Mouse (Mus musculus) spleen, adult 2 months (tissue): ENCODE data around the gene Cdhr3.

ENCODE experiments used
- CTCF ChIP-seq: fragments of 200-500 bp; IDR thresholded peaks from 2 replicates; pipeline ENCODE4 v1.5.1; 2011; ENCODE audit warnings: mild to moderate bottlenecking, inconsistent platforms; ENCODE audit not compliant: insufficient read depth, insufficient read length, insufficient replicate concordance; ENCODE audit errors: extremely low read depth
- POLR2A ChIP-seq: fragments of 200-500 bp; IDR thresholded peaks from 2 replicates; pipeline ENCODE4 v1.6.1; 2011; ENCODE audit warnings: low read depth, low read length, inconsistent platforms

DNA sequence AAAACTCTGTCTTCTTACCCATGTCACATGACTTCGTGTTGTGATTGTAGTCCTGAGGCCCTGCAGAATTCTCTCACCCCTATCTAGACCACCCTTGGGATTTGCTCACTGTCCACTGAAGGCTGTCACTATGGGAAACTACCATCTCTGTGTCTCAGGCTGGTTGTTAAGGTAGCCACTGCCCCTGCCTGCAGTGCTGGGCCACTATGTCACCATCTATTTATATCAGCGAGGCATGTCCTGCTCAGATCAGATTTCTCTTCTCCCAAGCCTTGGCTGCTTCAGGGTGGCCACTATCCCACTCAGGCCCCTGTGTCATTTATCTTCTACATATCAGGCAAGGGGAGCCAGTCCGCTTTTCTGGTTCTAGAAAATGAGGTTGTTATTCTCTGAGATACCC is 46.4 kb upstream of the Cdhr3 start:
- TF ChIP-seq CTCF (no peak), POLR2A (no peak)
